Comparison of ENCODE assay signal across 18 mouse cellular contexts in genomic region chr11:103343881-103344280, GRCm38 (mm10). TPM values are rescaled to one million over a fixed set of nuclear protein-coding genes. Genes with fewer than 3 reads are reported as not detected.
DNase-seq lines count a peak whose midpoint lies in the region; ATAC-seq and TF ChIP-seq lines count a peak whose summit lies in the region.
"Had no signal": no experiment of that assay in that cellular context is flagged by ENCODE, and none has a peak within 500 bp of the region (broad histone marks: within the 10 kb centered on the region; RNA-seq: fewer than 3 reads in every experiment).

No protein-coding gene starts in this region.

- no peak for TF ChIP-seq EP300 in heart, adult 2 months (IDR thresholded peaks at IDR 0.05; ENCODE audit: insufficient read depth, low read depth, low read length)

- no peak for DNase-seq in heart, adult 2 months
- peak; percentile 31 for DNase-seq in thymus, postnatal 14 days
- no peak for DNase-seq in thymus, adult 18-20 months
- no peak for DNase-seq in lung, adult 18-20 months
- DNase-seq in c-Kit-positive CD71-positive TER-119-positive erythroid progenitor cells, embryonic 14.5 days (ENCODE audit: low spot score), result no peak
- DNase-seq: adrenal gland, adult 8-10 months; cerebellum, adult 9-11 months; kidney, adult 9 months; lung, postnatal 10 days; right cerebral cortex, adult 18-20 months had no signal

- H3K4me1 ChIP-seq in heart, embryonic 16.5 days (ENCODE audit: control insufficient read depth, insufficient read depth, low read length), result peaks cover 15% of the 10 kb centered on the region
- H3K4me1 ChIP-seq in heart, adult 2 months (ENCODE audit: control insufficient read depth, insufficient read depth, low read length), result peaks cover 21% of the 10 kb centered on the region
- peaks cover 23% of the 10 kb centered on the region for H3K4me1 ChIP-seq in liver, embryonic 12.5 days
- H3K4me1 ChIP-seq in forebrain, embryonic 13.5 days, result no peaks in the 10 kb centered on the region
- H3K4me1 ChIP-seq: midbrain, embryonic 12.5 days had no signal

- 62% methylated on average over 1 of the region's 1 CpGs for WGBS in heart, embryonic 16.5 days
- 84% methylated on average over 1 of the region's 1 CpGs for WGBS in heart, adult 2 months
- 48% methylated on average over 1 of the region's 1 CpGs for WGBS in liver, embryonic 12.5 days (ENCODE audit: insufficient replicate concordance)
- 80% methylated on average over 1 of the region's 1 CpGs for WGBS in forebrain, embryonic 13.5 days

- intact Hi-C loops in heart, adult 2 months (cut with DNase I), result no loop called here

- no peaks in the 10 kb centered on the region for H3K9me3 ChIP-seq in heart, embryonic 16.5 days (replicated peaks; ENCODE audit: control insufficient read depth, low read length)
- H3K9me3 ChIP-seq in liver, embryonic 12.5 days (replicated peaks), result no peaks in the 10 kb centered on the region
- no peaks in the 10 kb centered on the region for H3K9me3 ChIP-seq in forebrain, embryonic 13.5 days (replicated peaks)
- H3K9me3 ChIP-seq: limb, embryonic 12.5 days; midbrain, embryonic 12.5 days had no signal

- TF ChIP-seq CTCF in heart, adult 2 months (IDR thresholded peaks at IDR 0.05), result no peak

- ATAC-seq in heart, embryonic 16.5 days (replicated peaks; ENCODE audit: extremely low read depth, insufficient read depth, low FRiP score), result no peak
- ATAC-seq in liver, embryonic 12.5 days, result no peak
- ATAC-seq in forebrain, embryonic 13.5 days, result no peak
- ATAC-seq: forebrain, embryonic 16.5 days; hindbrain, postnatal 0 days had no signal

- no peak overlapping the region for H3K27ac ChIP-seq in heart, embryonic 16.5 days (ENCODE audit: low read length)
- H3K27ac ChIP-seq in heart, adult 2 months, result no peak overlapping the region
- H3K27ac ChIP-seq in liver, embryonic 12.5 days, result no peak overlapping the region
- no peak overlapping the region for H3K27ac ChIP-seq in forebrain, embryonic 13.5 days
- H3K27ac ChIP-seq: hindbrain, postnatal 0 days; limb, embryonic 12.5 days; midbrain, embryonic 12.5 days had no signal

- no peaks in the 10 kb centered on the region for H3K79me2 ChIP-seq in heart, adult 2 months (replicated peaks; ENCODE audit: control insufficient read depth, insufficient read depth, low read length)

- peak overlapping the region; percentile 20 for H3K4me2 ChIP-seq in heart, embryonic 16.5 days (ENCODE audit: low read depth, low read length)
- peak overlapping the region; percentile 25; the same call in 1 of the 2 replicates for H3K4me2 ChIP-seq in liver, embryonic 12.5 days
- no peak overlapping the region for H3K4me2 ChIP-seq in forebrain, embryonic 13.5 days
- H3K4me2 ChIP-seq: limb, embryonic 12.5 days; midbrain, embryonic 12.5 days had no signal

- H3K4me3 ChIP-seq in heart, embryonic 16.5 days (ENCODE audit: low read length), result peak overlapping the region; percentile 36
- H3K4me3 ChIP-seq in heart, adult 2 months, result no peak overlapping the region
- H3K4me3 ChIP-seq in liver, embryonic 12.5 days, result peak overlapping the region; percentile 8; the same call in 1 of the 2 replicates
- no peak overlapping the region for H3K4me3 ChIP-seq in forebrain, embryonic 13.5 days
- H3K4me3 ChIP-seq: left cerebral cortex, adult 2 months; limb, embryonic 12.5 days; midbrain, embryonic 12.5 days had no signal

- no peaks in the 10 kb centered on the region for H3K36me3 ChIP-seq in heart, embryonic 16.5 days (ENCODE audit: control insufficient read depth, insufficient read depth)
- H3K36me3 ChIP-seq in heart, adult 2 months (ENCODE audit: control insufficient read depth, insufficient read depth, low read length), result no peaks in the 10 kb centered on the region
- no peaks in the 10 kb centered on the region for H3K36me3 ChIP-seq in liver, embryonic 12.5 days
- no peaks in the 10 kb centered on the region for H3K36me3 ChIP-seq in forebrain, embryonic 13.5 days (ENCODE audit: poor library complexity, severe bottlenecking)
- H3K36me3 ChIP-seq: limb, embryonic 12.5 days; midbrain, embryonic 12.5 days had no signal

- no peaks in the 10 kb centered on the region for H3K27me3 ChIP-seq in heart, embryonic 16.5 days (ENCODE audit: control insufficient read depth, insufficient read depth, low read length)
- no peaks in the 10 kb centered on the region for H3K27me3 ChIP-seq in heart, adult 2 months (ENCODE audit: control insufficient read depth, insufficient read depth, low read length)
- no peaks in the 10 kb centered on the region for H3K27me3 ChIP-seq in liver, embryonic 12.5 days (replicated peaks)
- no peaks in the 10 kb centered on the region for H3K27me3 ChIP-seq in forebrain, embryonic 13.5 days

- TF ChIP-seq POLR2A in heart, adult 2 months (IDR thresholded peaks at IDR 0.05; ENCODE audit: insufficient read depth, low read depth, low read length), result no peak

- peak overlapping the region; percentile 28 for H3K9ac ChIP-seq in heart, embryonic 16.5 days (ENCODE audit: low read length)
- H3K9ac ChIP-seq in heart, adult 2 months (ENCODE audit: low read depth, low read length), result no peak overlapping the region
- H3K9ac ChIP-seq in liver, embryonic 12.5 days, result no peak overlapping the region
- no peak overlapping the region for H3K9ac ChIP-seq in forebrain, embryonic 13.5 days
- H3K9ac ChIP-seq: limb, embryonic 12.5 days; midbrain, embryonic 12.5 days had no signal

RNA-seq across cellular contexts. Expression of gene Arhgap27, which starts 19.6 kb away (rescaled TPM):
- polyA plus RNA-seq in heart, embryonic 16.5 days (2015; fragmentation: Nextera tagmentation; extraction: Ambion mirVana), result 7.5 and 8.5 TPM in 2 replicates
- 10 to 100 TPM; 14.1 to 22.9 TPM for total RNA-seq in heart, adult 2 months (2021)
- 15.0 and 18.5 TPM in 2 replicates for polyA plus RNA-seq in heart, adult 2 months (2012; rRNA removed)
- 2.7 and 4.0 TPM in 2 replicates for polyA plus RNA-seq in liver, embryonic 12.5 days (2016; fragmentation: Nextera tagmentation; extraction: Ambion mirVana)
- 2.2 and 2.3 TPM in 2 replicates for polyA plus RNA-seq in forebrain, embryonic 13.5 days (2015; fragmentation: Nextera tagmentation; extraction: Ambion mirVana)

Comparison
In these comparisons a context has a peak if more than half of its experiments do, and no peak if none do; other contexts are left out.
1. H3K4me3 ChIP-seq: peak in heart, embryonic 16.5 days (single experiment) and liver, embryonic 12.5 days (single experiment); none in heart, adult 2 months (single experiment) and forebrain, embryonic 13.5 days (single experiment).